Mouse (Mus musculus) kidney, adult 11 months (tissue): Measurements from ENCODE around the gene Slc2a10.

Source experiments
- DNase-seq: peaks from one replicate; pipeline ENCODE4 v3.0.0; 2022

Gene Slc2a10

GRCm38 (mm10) chr2:165564101-165564500, 60.5 kb downstream of the Slc2a10 start:
- peak; percentile 57 for DNase-seq

- DNase-seq = no peak
Observed at GRCm38 (mm10) chr2:165564620-165565019, 61.0 kb downstream of the Slc2a10 start.

- no peak for DNase-seq
Observed at GRCm38 (mm10) chr2:165566898-165567297, 63.3 kb downstream of the Slc2a10 start.

GRCm38 (mm10) chr2:165567820-165568219, 64.2 kb downstream of the Slc2a10 start:
- no peak for DNase-seq

GRCm38 (mm10) chr2:165568911-165569310, 65.3 kb downstream of the Slc2a10 start:
- DNase-seq = no peak
